Mouse (Mus musculus): ENCODE measurements around the gene Wrap73.

Gene Wrap73

DNA sequence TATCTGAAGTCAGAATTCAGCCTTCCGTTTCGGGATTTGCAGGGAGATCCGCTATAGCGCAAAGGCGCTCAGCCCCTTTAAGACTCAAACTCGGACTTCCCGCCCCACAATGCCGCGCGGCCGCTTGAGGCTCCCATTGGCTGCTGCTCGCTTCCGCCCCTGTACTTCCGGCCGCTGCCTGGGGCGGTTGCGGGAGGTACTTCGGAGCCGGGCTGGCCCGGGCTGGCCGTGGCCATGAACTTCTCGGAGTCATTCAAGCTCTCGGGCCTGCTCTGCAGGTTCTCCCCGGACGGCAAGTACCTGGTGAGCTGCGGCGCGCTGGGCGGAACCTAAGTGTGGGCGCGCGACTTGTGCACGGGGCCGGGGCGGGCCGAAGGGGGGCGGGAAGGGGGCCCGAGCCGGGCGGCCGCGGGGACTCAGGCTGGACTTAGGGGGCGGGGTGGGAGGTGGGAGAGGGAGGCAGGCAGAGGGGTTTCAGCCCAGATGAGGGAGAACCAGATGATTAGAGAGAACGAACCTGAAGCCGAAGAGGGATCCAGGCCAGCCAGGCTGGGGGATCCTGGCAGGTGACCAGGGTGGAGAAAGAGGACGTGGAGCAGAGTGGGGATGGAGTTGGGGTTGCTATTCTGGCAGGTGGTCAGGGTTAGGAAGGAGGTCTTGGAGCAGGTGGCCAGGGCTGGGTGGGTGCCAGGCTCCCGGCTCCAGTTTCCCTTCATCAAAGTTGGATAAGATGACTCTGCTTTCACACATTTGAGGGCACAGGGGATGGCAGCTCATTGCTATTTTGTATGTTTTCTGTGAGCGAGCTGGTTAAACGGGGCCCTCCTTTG is at the start of gene Wrap73:
Wrap73 (plus strand) TSS at position 162 of the 830 bp plus-strand sequence.
- H3K36me3 ChIP-seq (ENCODE audit: control insufficient read depth, insufficient read depth, low read length, poor library complexity, severe bottlenecking) = no peaks in the 10 kb centered on the region
- peak; percentile 90 for DNase-seq (ENCODE audit: low read depth, low spot score)

DNA sequence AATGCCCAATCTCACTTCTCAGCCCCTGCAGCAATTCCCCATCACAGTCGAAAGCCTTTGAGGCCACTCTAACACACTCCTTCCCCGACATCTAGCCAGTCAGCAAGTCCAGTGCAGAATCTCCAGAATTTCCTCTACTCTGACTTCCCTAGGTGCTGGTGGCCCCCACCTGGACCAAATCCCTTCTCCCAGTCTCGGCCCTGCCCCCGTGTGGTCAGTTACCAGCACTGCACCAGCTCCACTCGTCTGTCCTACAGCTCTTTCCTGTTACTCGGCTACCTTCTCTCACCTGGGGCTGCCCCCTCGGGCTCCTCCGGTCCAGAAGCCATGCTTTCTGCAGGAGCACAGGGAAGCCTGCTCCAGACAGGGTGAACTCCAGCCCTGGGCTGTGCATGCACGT is 49.0 kb upstream of the Wrap73 start:
- Histone ChIP-seq H3K36me3 (ENCODE audit: control insufficient read depth, insufficient read depth, low read length, poor library complexity, severe bottlenecking) (no peaks in the 10 kb centered on the region), H3K27me3 (ENCODE audit: control insufficient read depth, insufficient read depth, low read length, poor library complexity, severe bottlenecking) (no peaks in the 10 kb centered on the region)
- peak; percentile 43 for DNase-seq (ENCODE audit: low read depth, low spot score)

More for the DNA sequence above, at the start of gene Wrap73:
- H3K27me3 ChIP-seq (ENCODE audit: control insufficient read depth, insufficient read depth, low read length, poor library complexity, severe bottlenecking) = peaks cover 4% of the 10 kb centered on the region; the same call in 1 of the 2 replicates

DNA sequence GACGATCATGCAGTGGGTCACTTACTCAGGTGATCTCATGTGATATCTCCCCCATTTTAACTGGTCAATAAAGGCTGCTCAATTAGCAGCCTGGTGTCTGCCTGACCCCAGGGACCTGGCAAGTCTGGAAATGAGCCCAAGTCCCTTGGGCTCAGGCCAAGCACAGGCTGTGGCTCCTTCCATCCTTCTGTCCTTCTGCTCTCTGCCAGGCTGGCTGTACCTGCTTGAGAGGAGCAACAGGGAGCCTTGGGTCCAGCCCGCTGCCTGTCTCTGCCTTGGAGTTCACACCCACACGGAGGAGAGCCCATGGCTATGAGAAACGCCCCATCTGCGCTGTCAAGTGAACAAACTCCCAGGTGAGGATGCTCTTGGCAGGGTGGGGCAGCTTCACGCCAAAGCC is 46.1 kb upstream of the Wrap73 start:
- no peak for DNase-seq (ENCODE audit: low read depth, low spot score)
- Histone ChIP-seq H3K27me3 (ENCODE audit: control insufficient read depth, insufficient read depth, low read length, poor library complexity, severe bottlenecking) (no peaks in the 10 kb centered on the region), H3K36me3 (ENCODE audit: control insufficient read depth, insufficient read depth, low read length, poor library complexity, severe bottlenecking) (no peaks in the 10 kb centered on the region)

- H3K27me3 ChIP-seq (ENCODE audit: control insufficient read depth, insufficient read depth, low read length, poor library complexity, severe bottlenecking) = no peaks in the 10 kb centered on the region
- no peaks in the 10 kb centered on the region for H3K36me3 ChIP-seq (ENCODE audit: control insufficient read depth, insufficient read depth, low read length, poor library complexity, severe bottlenecking)
- DNase-seq (ENCODE audit: low read depth, low spot score) = no peak
Measured at GRCm38 (mm10) chr4:154099361-154099760, 42.8 kb upstream of the Wrap73 start.

GRCm38 (mm10) chr4:154103386-154103785 is 38.8 kb upstream of the Wrap73 start:
- no peaks in the 10 kb centered on the region; the same call in 1 of the 2 replicates for H3K27me3 ChIP-seq (ENCODE audit: control insufficient read depth, insufficient read depth, low read length, poor library complexity, severe bottlenecking)
- no peaks in the 10 kb centered on the region for H3K36me3 ChIP-seq (ENCODE audit: control insufficient read depth, insufficient read depth, low read length, poor library complexity, severe bottlenecking)
- no peak for DNase-seq (ENCODE audit: low read depth, low spot score)

- H3K36me3 ChIP-seq (ENCODE audit: control insufficient read depth, insufficient read depth, low read length, poor library complexity, severe bottlenecking) = no peaks in the 10 kb centered on the region
- peak; percentile 6 for DNase-seq (ENCODE audit: low read depth, low spot score)
Measured at GRCm38 (mm10) chr4:154103912-154104311, 38.3 kb upstream of the Wrap73 start.

DNA sequence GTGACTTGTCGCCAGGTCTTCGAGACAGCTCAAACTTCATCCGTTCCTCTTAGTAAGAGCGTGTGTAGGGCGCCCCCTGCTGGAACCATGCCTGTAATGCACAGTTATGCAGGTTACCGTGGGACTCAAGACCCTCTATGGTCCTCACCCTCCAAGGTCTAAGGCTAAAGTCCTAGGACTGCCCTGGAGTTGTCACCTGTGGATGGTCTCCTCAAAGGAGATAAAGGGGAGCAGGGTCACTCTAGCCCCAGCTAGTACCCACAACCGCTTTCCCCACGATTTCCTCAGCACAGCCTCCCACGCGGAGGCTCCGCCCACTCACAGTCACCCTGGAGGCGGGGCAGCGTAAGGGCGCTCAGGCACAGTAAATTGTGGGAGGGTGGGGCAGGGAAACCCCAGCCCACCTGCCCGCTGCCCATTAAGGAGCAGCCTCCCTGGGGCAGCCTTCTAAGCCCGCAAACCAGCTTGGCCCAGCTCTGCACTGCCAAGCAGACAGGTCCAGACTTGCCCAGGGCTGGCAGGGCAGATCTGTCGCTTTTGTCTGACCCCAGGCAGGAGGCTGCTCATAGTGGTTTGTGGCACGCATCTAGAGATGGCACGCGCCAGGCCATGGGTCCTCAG is 36.7 kb upstream of the Wrap73 start:
- Histone ChIP-seq H3K27me3 (ENCODE audit: control insufficient read depth, insufficient read depth, low read length, poor library complexity, severe bottlenecking) (no peaks in the 10 kb centered on the region; the same call in 1 of the 2 replicates), H3K36me3 (ENCODE audit: control insufficient read depth, insufficient read depth, low read length, poor library complexity, severe bottlenecking) (no peaks in the 10 kb centered on the region)
- DNase-seq (ENCODE audit: low read depth, low spot score) = peak; percentile 69

More at GRCm38 (mm10) chr4:154103912-154104311, 38.3 kb upstream of the Wrap73 start:
- H3K27me3 ChIP-seq (ENCODE audit: control insufficient read depth, insufficient read depth, low read length, poor library complexity, severe bottlenecking) = no peaks in the 10 kb centered on the region; the same call in 1 of the 2 replicates

- H3K27me3 ChIP-seq (ENCODE audit: control insufficient read depth, insufficient read depth, low read length, poor library complexity, severe bottlenecking) = no peaks in the 10 kb centered on the region; the same call in 1 of the 2 replicates
- DNase-seq (ENCODE audit: low read depth, low spot score) = no peak
- H3K36me3 ChIP-seq (ENCODE audit: control insufficient read depth, insufficient read depth, low read length, poor library complexity, severe bottlenecking) = no peaks in the 10 kb centered on the region
Measured at GRCm38 (mm10) chr4:154106497-154107061, 35.6 kb upstream of the Wrap73 start.

DNA sequence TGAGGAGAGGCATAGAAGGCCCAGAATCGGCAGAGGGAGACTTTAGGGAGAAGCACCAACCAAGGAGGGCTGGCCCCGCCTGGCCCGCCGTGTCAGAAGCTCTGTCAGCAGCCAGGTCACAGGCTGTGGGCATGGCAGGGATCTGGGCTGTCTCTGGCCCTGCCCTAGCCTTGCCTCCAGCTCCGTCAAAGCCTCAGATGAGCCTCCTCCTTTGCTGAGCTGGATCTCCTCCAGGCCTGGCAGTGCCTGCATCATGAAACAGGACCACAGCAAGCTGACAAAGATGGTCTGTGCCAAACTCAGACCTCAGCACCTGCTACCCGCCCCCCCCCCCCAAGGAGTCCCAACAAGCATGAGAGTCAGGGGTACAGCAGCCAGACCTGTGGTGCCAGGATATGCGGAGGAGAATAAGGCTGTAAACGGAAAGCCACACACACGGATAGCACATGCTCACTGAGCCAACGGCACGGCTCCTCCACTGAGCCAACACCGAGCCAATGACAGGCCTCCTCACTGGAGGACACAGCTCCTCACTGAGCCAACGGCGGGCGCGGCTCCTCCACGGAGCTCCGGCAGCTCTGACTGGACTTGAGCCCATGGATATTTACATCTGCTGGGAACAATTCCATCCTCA is 32.8 kb upstream of the Wrap73 start:
- DNase-seq (ENCODE audit: low read depth, low spot score) = no peak
- Histone ChIP-seq H3K27me3 (ENCODE audit: control insufficient read depth, insufficient read depth, low read length, poor library complexity, severe bottlenecking) (no peaks in the 10 kb centered on the region; the same call in 1 of the 2 replicates), H3K36me3 (ENCODE audit: control insufficient read depth, insufficient read depth, low read length, poor library complexity, severe bottlenecking) (no peaks in the 10 kb centered on the region)

DNA sequence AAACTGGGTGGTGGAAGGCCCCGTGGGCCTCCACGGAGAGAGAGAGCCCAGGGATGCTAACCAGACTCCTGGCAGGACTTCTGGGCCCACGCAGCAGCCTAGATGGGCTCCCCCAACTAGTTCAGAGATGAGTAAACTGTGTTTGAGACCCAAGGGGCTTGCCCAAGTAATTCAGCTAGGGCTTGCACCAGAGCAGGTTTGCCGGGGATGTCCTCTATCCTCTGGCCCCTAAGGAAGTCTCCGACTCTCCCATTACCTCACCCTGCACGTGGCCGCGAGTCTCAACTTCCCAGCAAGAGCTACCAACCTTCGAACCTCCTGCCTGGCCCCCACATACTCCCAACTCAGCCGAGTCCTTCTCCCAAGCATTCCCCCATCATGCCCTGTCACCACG is 32.3 kb upstream of the Wrap73 start:
- Histone ChIP-seq H3K36me3 (ENCODE audit: control insufficient read depth, insufficient read depth, low read length, poor library complexity, severe bottlenecking) (no peaks in the 10 kb centered on the region), H3K27me3 (ENCODE audit: control insufficient read depth, insufficient read depth, low read length, poor library complexity, severe bottlenecking) (no peaks in the 10 kb centered on the region; the same call in 1 of the 2 replicates)
- DNase-seq (ENCODE audit: low read depth, low spot score) = no peak

GRCm38 (mm10) chr4:154116421-154116820 is 25.8 kb upstream of the Wrap73 start:
- no peaks in the 10 kb centered on the region for H3K36me3 ChIP-seq (ENCODE audit: control insufficient read depth, insufficient read depth, low read length, poor library complexity, severe bottlenecking)
- no peak for DNase-seq (ENCODE audit: low read depth, low spot score)
- H3K27me3 ChIP-seq (ENCODE audit: control insufficient read depth, insufficient read depth, low read length, poor library complexity, severe bottlenecking) = no peaks in the 10 kb centered on the region

GRCm38 (mm10) chr4:154118782-154119181 is 23.4 kb upstream of the Wrap73 start:
- no peaks in the 10 kb centered on the region for H3K36me3 ChIP-seq (ENCODE audit: control insufficient read depth, insufficient read depth, low read length, poor library complexity, severe bottlenecking)
- DNase-seq (ENCODE audit: low read depth, low spot score) = no peak
- H3K27me3 ChIP-seq (ENCODE audit: control insufficient read depth, insufficient read depth, low read length, poor library complexity, severe bottlenecking) = no peaks in the 10 kb centered on the region

DNA sequence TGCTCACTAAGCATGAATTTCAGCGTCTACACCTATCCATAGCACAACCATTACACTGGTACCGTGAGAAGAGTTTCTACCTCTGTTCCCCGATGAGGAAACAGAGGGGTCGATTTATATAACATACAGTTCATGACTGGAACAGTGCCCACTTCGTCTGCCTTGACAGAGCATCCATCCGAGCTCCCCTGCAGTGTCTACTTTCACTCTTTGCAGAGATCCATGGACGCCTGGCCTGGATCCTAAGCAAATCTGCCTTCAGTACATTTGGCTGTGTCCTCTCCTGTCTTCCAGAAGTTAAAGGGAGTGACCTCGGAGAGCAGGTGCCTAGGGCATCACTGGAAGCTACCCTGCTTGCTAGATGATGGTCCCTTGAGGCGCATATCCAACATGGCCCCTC is 23.0 kb upstream of the Wrap73 start:
- Histone ChIP-seq H3K27me3 (ENCODE audit: control insufficient read depth, insufficient read depth, low read length, poor library complexity, severe bottlenecking) (no peaks in the 10 kb centered on the region), H3K36me3 (ENCODE audit: control insufficient read depth, insufficient read depth, low read length, poor library complexity, severe bottlenecking) (no peaks in the 10 kb centered on the region)
- no peak for DNase-seq (ENCODE audit: low read depth, low spot score)

GRCm38 (mm10) chr4:154121800-154122199 is 20.4 kb upstream of the Wrap73 start:
- Histone ChIP-seq H3K36me3 (ENCODE audit: control insufficient read depth, insufficient read depth, low read length, poor library complexity, severe bottlenecking) (no peaks in the 10 kb centered on the region), H3K27me3 (ENCODE audit: control insufficient read depth, insufficient read depth, low read length, poor library complexity, severe bottlenecking) (no peaks in the 10 kb centered on the region)
- no peak for DNase-seq (ENCODE audit: low read depth, low spot score)

- no peak for DNase-seq (ENCODE audit: low read depth, low spot score)
- Histone ChIP-seq H3K36me3 (ENCODE audit: control insufficient read depth, insufficient read depth, low read length, poor library complexity, severe bottlenecking) (no peaks in the 10 kb centered on the region), H3K27me3 (ENCODE audit: control insufficient read depth, insufficient read depth, low read length, poor library complexity, severe bottlenecking) (no peaks in the 10 kb centered on the region)
Measured at GRCm38 (mm10) chr4:154122374-154122773, 19.8 kb upstream of the Wrap73 start.
